Mouse (Mus musculus) thymus, adult 2 months (tissue): Measurements from ENCODE around the gene Gdpd3.
"Not testable (repeated sequence)": the region's sequence is repeated elsewhere in the genome, so short reads cannot be mapped to it uniquely, and the experiment has no call there.

Source experiments
- CTCF ChIP-seq: fragments of 200-500 bp; IDR thresholded peaks from 2 replicates; pipeline ENCODE4 v1.5.1; 2012; ENCODE audit warnings: mild to moderate bottlenecking, control low read depth, low read length, moderate library complexity, borderline replicate concordance; ENCODE audit not compliant: control insufficient read depth, poor library complexity, insufficient read depth; ENCODE audit errors: extremely low read depth
- POLR2A ChIP-seq: fragments of 200-500 bp; IDR thresholded peaks from 2 replicates; pipeline ENCODE4 v1.6.1; 2012; ENCODE audit warnings: mild to moderate bottlenecking, low read length, control low read depth, moderate library complexity; ENCODE audit not compliant: control insufficient read depth, poor library complexity, insufficient read depth; ENCODE audit errors: extremely low read depth

DNA sequence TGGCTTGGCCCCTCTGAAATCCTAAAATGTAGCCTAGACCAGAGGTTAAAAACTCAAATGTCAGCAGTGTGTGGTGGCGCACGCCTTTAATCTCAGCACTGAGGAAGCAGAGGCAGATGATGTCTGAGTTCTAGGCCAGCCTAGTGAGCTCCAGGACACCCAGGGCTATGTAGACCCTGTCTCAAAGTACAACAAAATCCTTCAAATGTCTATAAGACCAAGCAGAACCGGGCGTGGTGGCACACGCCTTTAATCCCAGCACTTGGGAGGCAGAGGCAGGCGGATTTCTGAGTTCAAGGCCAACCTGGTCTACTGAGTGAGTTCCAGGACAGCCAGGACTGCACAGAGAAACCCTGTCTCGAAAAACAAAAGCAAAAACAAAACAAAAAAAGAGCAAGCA is 13.0 kb downstream of the Gdpd3 start:
- not testable (repeated sequence) for TF ChIP-seq CTCF, POLR2A
